Mouse (Mus musculus) ZHBTc4 (cell line): ENCODE measurements at regions not wholly inside any gene's neighbourhood (a gene's known extent, or its start where the extent isn't known, plus 50 kb on each side); places are given as distances from the start of the nearest gene placed in this dataset.

ENCODE experiments used
- DNase-seq: peaks from one replicate; pipeline ENCODE4 v3.0.0-alpha.2; 2011; ENCODE audit warnings: low read depth, low spot score

GRCm38 (mm10) chr8:127979180-127980030 is 379.0 kb upstream of the Nrp1 start:
- DNase-seq = no peak

GRCm38 (mm10) chr8:127982165-127982564 is 376.2 kb upstream of the Nrp1 start:
- no peak for DNase-seq

GRCm38 (mm10) chr8:127985616-127986015 is 372.8 kb upstream of the Nrp1 start:
- DNase-seq = no peak

- DNase-seq = no peak
Observed at GRCm38 (mm10) chr8:127988887-127989286, 369.5 kb upstream of the Nrp1 start.

GRCm38 (mm10) chr8:127994898-127995297 is 363.5 kb upstream of the Nrp1 start:
- peak; percentile 44 for DNase-seq

- no peak for DNase-seq
Observed at GRCm38 (mm10) chr8:127995490-127995889, 362.9 kb upstream of the Nrp1 start.

GRCm38 (mm10) chr8:128002386-128002785 is 356.0 kb upstream of the Nrp1 start:
- no peak for DNase-seq

- DNase-seq = no peak
Observed at GRCm38 (mm10) chr8:128002806-128003205, 355.6 kb upstream of the Nrp1 start.

- DNase-seq = no peak
Observed at GRCm38 (mm10) chr8:128003385-128003784, 355.0 kb upstream of the Nrp1 start.

- DNase-seq = no peak
Observed at GRCm38 (mm10) chr8:128003881-128004286, 354.5 kb upstream of the Nrp1 start.

- no peak for DNase-seq
Observed at GRCm38 (mm10) chr8:128009393-128010010, 348.9 kb upstream of the Nrp1 start.

GRCm38 (mm10) chr8:128017171-128017570 is 341.2 kb upstream of the Nrp1 start:
- DNase-seq = peak; percentile 45

GRCm38 (mm10) chr8:128023661-128024060 is 334.7 kb upstream of the Nrp1 start:
- DNase-seq = no peak

- DNase-seq = no peak
Observed at GRCm38 (mm10) chr8:128024774-128025222, 333.6 kb upstream of the Nrp1 start.

GRCm38 (mm10) chr8:128025251-128025856 is 333.1 kb upstream of the Nrp1 start:
- DNase-seq = no peak

GRCm38 (mm10) chr8:128026981-128027380 is 331.4 kb upstream of the Nrp1 start:
- DNase-seq = no peak

GRCm38 (mm10) chr8:128030335-128031280 is 327.8 kb upstream of the Nrp1 start:
- DNase-seq = no peak

GRCm38 (mm10) chr8:128034127-128034526 is 324.3 kb upstream of the Nrp1 start:
- no peak for DNase-seq

- DNase-seq = no peak
Observed at GRCm38 (mm10) chr8:128035672-128036071, 322.7 kb upstream of the Nrp1 start.

- no peak for DNase-seq
Observed at GRCm38 (mm10) chr8:128039341-128040064, 318.9 kb upstream of the Nrp1 start.

- DNase-seq = peak; percentile 84
Observed at GRCm38 (mm10) chr8:128042877-128043276, 315.5 kb upstream of the Nrp1 start.
